Mouse (Mus musculus): Measurements from ENCODE around the gene Cers6.

- TF ChIP-seq CTCF (IDR thresholded peaks at IDR 0.05; ENCODE audit: insufficient read depth, low read depth, low read length) (no peak), POLR2A (IDR thresholded peaks at IDR 0.05; ENCODE audit: insufficient read depth, low read depth, low read length) (no peak)
These were observed 234.6 kb downstream of the Cers6 start for GRCm38 (mm10) chr2:69095836-69096235.

Measured in olfactory bulb, adult 2 months (tissue).